Mouse (Mus musculus): ENCODE measurements around the gene Ganab. TPM values are rescaled to one million over a fixed set of nuclear protein-coding genes. Genes with fewer than 3 reads are reported as not detected.
"Not testable (repeated sequence)": the region's sequence is repeated elsewhere in the genome, so short reads cannot be mapped to it uniquely, and the experiment has no call there.

The Ganab gene
- polyA plus RNA-seq, 1 experiment: 86.9 TPM

- 0 out of 2 replicates have a peak, but pooled peaks cover 5% of the 10 kb centered on the region for H3K4me1 ChIP-seq (ENCODE audit: control insufficient read depth, insufficient read depth, insufficient read length)
- H3K36me3 ChIP-seq (ENCODE audit: control insufficient read depth, insufficient read depth, low read length): peaks cover 6% of the 10 kb centered on the region
- peak overlapping the region; percentile 75 for H3K4me3 ChIP-seq (ENCODE audit: extremely low read depth, insufficient read depth, insufficient read length)
- H3K27me3 ChIP-seq (ENCODE audit: control insufficient read depth, insufficient read depth, low read length): no peaks in the 10 kb centered on the region
- 24% methylated on average over 19 of the region's 19 CpGs for WGBS
- DNase-seq (ENCODE audit: low read depth in 1 of 2, low spot score in 2 of 2): no peak
- H3K27ac ChIP-seq (ENCODE audit: insufficient read depth, low read length): peak overlapping the region; percentile 83
- TF ChIP-seq CTCF (IDR thresholded peaks at IDR 0.05; ENCODE audit: extremely low read depth, insufficient read depth, insufficient read length, insufficient replicate concordance): no peak
- no peak for TF ChIP-seq POLR2A (IDR thresholded peaks at IDR 0.05; ENCODE audit: low read depth, low read length)
These were observed 10.0 kb upstream of the Ganab start for GRCm38 (mm10) chr19:8887585-8888463.

GRCm38 (mm10) chr19:8888511-8889385 lies 9.1 kb upstream of the Ganab start, which contains the start of the genes 1810009A15Rik and Gm49416:
1810009A15Rik (plus strand) TSS chr19:8888853.
Gm49416 (plus strand) TSS chr19:8888926.
- WGBS: under 1% methylated on average over 58 of the region's 58 CpGs
- Histone ChIP-seq H3K27ac (ENCODE audit: insufficient read depth, low read length) (peak within 1 kb of the TSS; percentile 83), H3K27me3 (ENCODE audit: control insufficient read depth, insufficient read depth, low read length) (no peaks in the 10 kb centered on the region), H3K36me3 (ENCODE audit: control insufficient read depth, insufficient read depth, low read length) (peaks cover 6% of the 10 kb centered on the region), H3K4me3 (ENCODE audit: extremely low read depth, insufficient read depth, insufficient read length) (peak within 1 kb of the TSS; percentile 75), H3K4me1 (ENCODE audit: control insufficient read depth, insufficient read depth, insufficient read length) (0 out of 2 replicates have a peak, but pooled peaks cover 5% of the 10 kb centered on the region)
- TF ChIP-seq POLR2A (IDR thresholded peaks at IDR 0.05; ENCODE audit: low read depth, low read length) (peak; percentile 72), CTCF (IDR thresholded peaks at IDR 0.05; ENCODE audit: extremely low read depth, insufficient read depth, insufficient read length, insufficient replicate concordance) (no peak)
- DNase-seq (ENCODE audit: low read depth in 1 of 2, low spot score in 2 of 2): peak; percentile 90 to 94

GRCm38 (mm10) chr19:8892829-8893766 lies 4.8 kb upstream of the Ganab start, which contains the start of gene Ints5:
Ints5 (plus strand) TSS chr19:8893005.
- peaks cover 5% of the 10 kb centered on the region; the same call in 1 of the 2 replicates for H3K4me1 ChIP-seq (ENCODE audit: control insufficient read depth, insufficient read depth, insufficient read length)
- peak; percentile 77 for TF ChIP-seq POLR2A (IDR thresholded peaks at IDR 0.05; ENCODE audit: low read depth, low read length)
- no peak for TF ChIP-seq CTCF (IDR thresholded peaks at IDR 0.05; ENCODE audit: extremely low read depth, insufficient read depth, insufficient read length, insufficient replicate concordance)
- 2% methylated on average over 54 of the region's 54 CpGs for WGBS
- H3K27me3 ChIP-seq (ENCODE audit: control insufficient read depth, insufficient read depth, low read length): no peaks in the 10 kb centered on the region
- H3K36me3 ChIP-seq (ENCODE audit: control insufficient read depth, insufficient read depth, low read length): peaks cover 8% of the 10 kb centered on the region
- DNase-seq (ENCODE audit: low read depth in 1 of 2, low spot score in 2 of 2): peak; percentile 73 to 78
- peak within 1 kb of the TSS; percentile 80 for H3K4me3 ChIP-seq (ENCODE audit: extremely low read depth, insufficient read depth, insufficient read length)
- peak within 1 kb of the TSS; percentile 68 for H3K27ac ChIP-seq (ENCODE audit: insufficient read depth, low read length)

- H3K36me3 ChIP-seq (ENCODE audit: control insufficient read depth, insufficient read depth, low read length): peaks cover 6% of the 10 kb centered on the region
- no peak for TF ChIP-seq POLR2A (IDR thresholded peaks at IDR 0.05; ENCODE audit: low read depth, low read length)
- TF ChIP-seq CTCF (IDR thresholded peaks at IDR 0.05; ENCODE audit: extremely low read depth, insufficient read depth, insufficient read length, insufficient replicate concordance): no peak
- no peaks in the 10 kb centered on the region for H3K27me3 ChIP-seq (ENCODE audit: control insufficient read depth, insufficient read depth, low read length)
- no peak overlapping the region for H3K27ac ChIP-seq (ENCODE audit: insufficient read depth, low read length)
- H3K4me1 ChIP-seq (ENCODE audit: control insufficient read depth, insufficient read depth, insufficient read length): peaks cover 4% of the 10 kb centered on the region; the same call in 1 of the 2 replicates
- WGBS: 93% methylated on average over 9 of the region's 9 CpGs
- no peak for DNase-seq (ENCODE audit: low read depth in 1 of 2, low spot score in 2 of 2)
- H3K4me3 ChIP-seq (ENCODE audit: extremely low read depth, insufficient read depth, insufficient read length): no peak overlapping the region
These were observed 2.4 kb upstream of the Ganab start for GRCm38 (mm10) chr19:8895397-8895960.

GRCm38 (mm10) chr19:8896231-8896630 lies 1.6 kb upstream of the Ganab start:
- H3K36me3 ChIP-seq (ENCODE audit: control insufficient read depth, insufficient read depth, low read length); H3K4me1 ChIP-seq (ENCODE audit: control insufficient read depth, insufficient read depth, insufficient read length); DNase-seq (ENCODE audit: low read depth in 1 of 2, low spot score in 2 of 2); H3K27me3 ChIP-seq (ENCODE audit: control insufficient read depth, insufficient read depth, low read length); H3K27ac ChIP-seq (ENCODE audit: insufficient read depth, low read length); H3K4me3 ChIP-seq (ENCODE audit: extremely low read depth, insufficient read depth, insufficient read length): not testable (repeated sequence)
- WGBS: 92% methylated on average over 5 of the region's 5 CpGs

- not testable (repeated sequence) for H3K4me1 ChIP-seq (ENCODE audit: control insufficient read depth, insufficient read depth, insufficient read length); H3K27me3 ChIP-seq (ENCODE audit: control insufficient read depth, insufficient read depth, low read length); H3K36me3 ChIP-seq (ENCODE audit: control insufficient read depth, insufficient read depth, low read length); H3K4me3 ChIP-seq (ENCODE audit: extremely low read depth, insufficient read depth, insufficient read length); DNase-seq (ENCODE audit: low read depth in 1 of 2, low spot score in 2 of 2)
- 38% methylated on average over 21 of the region's 21 CpGs for WGBS
- H3K27ac ChIP-seq (ENCODE audit: insufficient read depth, low read length): peak overlapping the region; percentile 48; the same call in 1 of the 2 replicates
These were observed 533 bp upstream of the Ganab start for GRCm38 (mm10) chr19:8897211-8897864.
